Mouse (Mus musculus) embryonic facial prominence, embryonic 12.5 days (tissue): ENCODE measurements around the gene Gatb. TPM values are rescaled to one million over a fixed set of nuclear protein-coding genes. Genes with fewer than 3 reads are reported as not detected.
A peak's percentile ranks its signal among the peaks of the same experiment; 100 is the strongest.

Source experiments
- ATAC-seq: fragments of 200-750 bp; cut with Nextera tagmentation; 2 replicates; pipeline ENCODE4 v1.8.0; 2017; ENCODE audit not compliant: insufficient number of reproducible peaks, insufficient read depth, low FRiP score, low TSS enrichment
- H3K27ac ChIP-seq: fragments of 300-500 bp; sonication (generic); 2 replicates; pipeline ENCODE4 v1.5.1; 2016; ENCODE audit warnings: mild to moderate bottlenecking
- H3K27me3 ChIP-seq: fragments of 300-500 bp; sonication (generic); 2 replicates; pipeline ENCODE4 v1.6.1; 2016; ENCODE audit warnings: mild to moderate bottlenecking, moderate library complexity
- H3K36me3 ChIP-seq: fragments of 300-500 bp; sonication (generic); 2 replicates; pipeline ENCODE4 v1.6.1; 2016; ENCODE audit warnings: mild to moderate bottlenecking
- H3K4me1 ChIP-seq: fragments of 300-500 bp; sonication (generic); 2 replicates; pipeline ENCODE4 v1.6.1; 2016
- H3K4me2 ChIP-seq: fragments of 300-500 bp; sonication (generic); replicated peaks from 2 replicates; pipeline ENCODE4 v1.6.1; 2016; ENCODE audit warnings: mild to moderate bottlenecking, moderate library complexity
- H3K4me3 ChIP-seq: fragments of 300-500 bp; sonication (generic); 2 replicates; pipeline ENCODE4 v1.5.1; 2016; ENCODE audit warnings: mild to moderate bottlenecking
- H3K9ac ChIP-seq: fragments of 300-500 bp; sonication (generic); 2 replicates; pipeline ENCODE4 v1.6.1; 2016; ENCODE audit warnings: mild to moderate bottlenecking, moderate library complexity
- H3K9me3 ChIP-seq: fragments of 300-500 bp; sonication (generic); 2 replicates; pipeline ENCODE4 v1.6.1; 2016; ENCODE audit warnings: mild to moderate bottlenecking, moderate library complexity
- WGBS: fragments of 180-500 bp; shearing (Covaris S2); methylation state at CpG from one replicate; pipeline ENCODE4 v1.1.7; 2016; 5-methylcytosine and 5-hydroxymethylcytosine counted together
- polyA plus RNA-seq: library from polyadenylated mRNA; unstranded; fragments of >200 nt; fragmentation: Nextera tagmentation; extraction: Ambion mirVana; gene quantifications from 2 replicates; pipeline ENCODE4 v1.2.1, GENCODE M21; 2016

Gatb gene
- polyA plus RNA-seq, result 23.5 and 25.2 TPM in 2 replicates

GRCm38 (mm10) chr3:85573864-85574830 is at the start of gene Gatb:
Gatb (plus strand) TSS chr3:85574119.
- H3K4me1 ChIP-seq, result no peaks in the 10 kb centered on the region
- no peaks in the 10 kb centered on the region for H3K9me3 ChIP-seq
- no peaks in the 10 kb centered on the region for H3K27me3 ChIP-seq
- ATAC-seq, result peak; percentile 98
- H3K9ac ChIP-seq, result peak within 1 kb of the TSS; percentile 67
- H3K4me3 ChIP-seq, result peak within 1 kb of the TSS; percentile 64
- H3K27ac ChIP-seq, result 0 out of 2 replicates have a peak within 1 kb of the TSS, but pooled peaks have one; percentile 37
- peak within 1 kb of the TSS; percentile 84 for H3K4me2 ChIP-seq
- WGBS, result 3% methylated on average over 41 of the region's 41 CpGs
- H3K36me3 ChIP-seq, result no peaks in the 10 kb centered on the region

GRCm38 (mm10) chr3:85530601-85531161 is 43.2 kb upstream of the Gatb start:
- Histone ChIP-seq H3K27ac (no peak overlapping the region), H3K27me3 (no peaks in the 10 kb centered on the region), H3K4me3 (no peak overlapping the region), H3K9ac (no peak overlapping the region), H3K36me3 (no peaks in the 10 kb centered on the region), H3K4me1 (peaks cover 4% of the 10 kb centered on the region; the same call in 1 of the 2 replicates), H3K4me2 (no peak overlapping the region), H3K9me3 (no peaks in the 10 kb centered on the region)
- WGBS, result 78% methylated on average over 8 of the region's 8 CpGs
- ATAC-seq, result no peak

GRCm38 (mm10) chr3:85532376-85532775 is 41.5 kb upstream of the Gatb start:
- H3K27ac ChIP-seq, result no peak overlapping the region
- H3K4me1 ChIP-seq, result peaks cover 12% of the 10 kb centered on the region
- ATAC-seq, result no peak
- H3K4me2 ChIP-seq, result no peak overlapping the region
- H3K27me3 ChIP-seq, result no peaks in the 10 kb centered on the region
- no peak overlapping the region for H3K9ac ChIP-seq
- 75% methylated on average over 3 of the region's 3 CpGs for WGBS
- no peaks in the 10 kb centered on the region for H3K36me3 ChIP-seq
- H3K4me3 ChIP-seq, result no peak overlapping the region
- H3K9me3 ChIP-seq, result no peaks in the 10 kb centered on the region

- no peak overlapping the region for H3K4me3 ChIP-seq
- WGBS, result 87% methylated on average over 3 of the region's 3 CpGs
- H3K27ac ChIP-seq, result no peak overlapping the region
- H3K36me3 ChIP-seq, result no peaks in the 10 kb centered on the region
- no peak overlapping the region for H3K4me2 ChIP-seq
- peaks cover 12% of the 10 kb centered on the region for H3K4me1 ChIP-seq
- no peaks in the 10 kb centered on the region for H3K9me3 ChIP-seq
- H3K9ac ChIP-seq, result no peak overlapping the region
- H3K27me3 ChIP-seq, result no peaks in the 10 kb centered on the region
- no peak for ATAC-seq
Observed at GRCm38 (mm10) chr3:85535042-85535441, 38.9 kb upstream of the Gatb start.

GRCm38 (mm10) chr3:85535621-85536520 is 38.0 kb upstream of the Gatb start:
- H3K4me2 ChIP-seq, result no peak overlapping the region
- peaks cover 12% of the 10 kb centered on the region for H3K4me1 ChIP-seq
- H3K27ac ChIP-seq, result no peak overlapping the region
- no peaks in the 10 kb centered on the region for H3K27me3 ChIP-seq
- 0 out of 2 replicates have a peak, but pooled peaks have one; percentile 64 for ATAC-seq
- H3K9me3 ChIP-seq, result no peaks in the 10 kb centered on the region
- 64% methylated on average over 11 of the region's 11 CpGs for WGBS
- H3K36me3 ChIP-seq, result no peaks in the 10 kb centered on the region
- H3K4me3 ChIP-seq, result no peak overlapping the region
- no peak overlapping the region for H3K9ac ChIP-seq

- Histone ChIP-seq H3K9me3 (no peaks in the 10 kb centered on the region), H3K4me3 (no peak overlapping the region), H3K4me1 (no peaks in the 10 kb centered on the region), H3K4me2 (no peak overlapping the region), H3K27ac (no peak overlapping the region), H3K36me3 (no peaks in the 10 kb centered on the region), H3K27me3 (no peaks in the 10 kb centered on the region), H3K9ac (no peak overlapping the region)
- ATAC-seq, result no peak
- WGBS, result 66% methylated on average over 3 of the region's 3 CpGs
Observed at GRCm38 (mm10) chr3:85542765-85543164, 31.2 kb upstream of the Gatb start.

GRCm38 (mm10) chr3:85543652-85544051 is 30.3 kb upstream of the Gatb start:
- Histone ChIP-seq H3K4me1 (no peaks in the 10 kb centered on the region), H3K9me3 (no peaks in the 10 kb centered on the region), H3K27ac (no peak overlapping the region), H3K4me3 (no peak overlapping the region), H3K9ac (no peak overlapping the region), H3K4me2 (no peak overlapping the region), H3K36me3 (no peaks in the 10 kb centered on the region), H3K27me3 (no peaks in the 10 kb centered on the region)
- WGBS, result 59% methylated on average over 2 of the region's 2 CpGs
- ATAC-seq, result no peak

GRCm38 (mm10) chr3:85550312-85550711 is 23.6 kb upstream of the Gatb start:
- H3K27me3 ChIP-seq, result no peaks in the 10 kb centered on the region
- H3K4me3 ChIP-seq, result no peak overlapping the region
- no peak for ATAC-seq
- H3K27ac ChIP-seq, result no peak overlapping the region
- WGBS, result 65% methylated on average over 4 of the region's 4 CpGs
- H3K4me2 ChIP-seq, result no peak overlapping the region
- H3K4me1 ChIP-seq, result no peaks in the 10 kb centered on the region
- no peaks in the 10 kb centered on the region for H3K9me3 ChIP-seq
- no peaks in the 10 kb centered on the region for H3K36me3 ChIP-seq
- H3K9ac ChIP-seq, result no peak overlapping the region

GRCm38 (mm10) chr3:85551352-85551751 is 22.6 kb upstream of the Gatb start:
- H3K9ac ChIP-seq, result no peak overlapping the region
- no peak overlapping the region for H3K27ac ChIP-seq
- H3K4me1 ChIP-seq, result no peaks in the 10 kb centered on the region
- ATAC-seq, result no peak
- no peaks in the 10 kb centered on the region for H3K36me3 ChIP-seq
- no peak overlapping the region for H3K4me3 ChIP-seq
- H3K9me3 ChIP-seq, result no peaks in the 10 kb centered on the region
- WGBS, result 53% methylated on average over 2 of the region's 2 CpGs
- no peak overlapping the region for H3K4me2 ChIP-seq
- no peaks in the 10 kb centered on the region for H3K27me3 ChIP-seq

GRCm38 (mm10) chr3:85553731-85554277 is 20.1 kb upstream of the Gatb start:
- Histone ChIP-seq H3K9me3 (no peaks in the 10 kb centered on the region), H3K27ac (no peak overlapping the region), H3K9ac (no peak overlapping the region), H3K4me2 (no peak overlapping the region), H3K4me1 (no peaks in the 10 kb centered on the region), H3K4me3 (no peak overlapping the region), H3K36me3 (no peaks in the 10 kb centered on the region), H3K27me3 (no peaks in the 10 kb centered on the region)
- 87% methylated on average over 6 of the region's 6 CpGs for WGBS
- no peak for ATAC-seq

GRCm38 (mm10) chr3:85564603-85565002 is 9.3 kb upstream of the Gatb start:
- 57% methylated on average over 2 of the region's 2 CpGs for WGBS
- Histone ChIP-seq H3K36me3 (no peaks in the 10 kb centered on the region), H3K4me3 (no peak overlapping the region)

More at GRCm38 (mm10) chr3:85564603-85565002, 9.3 kb upstream of the Gatb start:
- Histone ChIP-seq H3K9ac (no peak overlapping the region), H3K27ac (no peak overlapping the region), H3K4me2 (no peak overlapping the region), H3K27me3 (no peaks in the 10 kb centered on the region), H3K9me3 (no peaks in the 10 kb centered on the region), H3K4me1 (no peaks in the 10 kb centered on the region)
- no peak for ATAC-seq
